Mouse (Mus musculus) myocyte (in vitro differentiated cells): ENCODE data around the gene Ncs1. TPM values are rescaled to one million over a fixed set of nuclear protein-coding genes. Genes with fewer than 3 reads are reported as not detected.
A peak's percentile ranks its signal among the peaks of the same experiment; 100 is the strongest.

Source experiments
- H3K27me3 ChIP-seq: one replicate; pipeline ENCODE4 v1.6.1; 2011; ENCODE audit not compliant: control insufficient read depth, insufficient read depth, insufficient read length
- H3K36me3 ChIP-seq: one replicate; pipeline ENCODE4 v1.6.1; 2011; ENCODE audit not compliant: control insufficient read depth, insufficient read depth
- H3K4me2 ChIP-seq: one replicate; pipeline ENCODE4 v1.6.1; 2011; ENCODE audit warnings: low read depth, control low read depth
- H3K4me3 ChIP-seq: one replicate; pipeline ENCODE4 v1.5.1; 2011; ENCODE audit warnings: mild to moderate bottlenecking, control low read depth, moderate library complexity
- H3K79me2 ChIP-seq: one replicate; pipeline ENCODE4 v1.6.1; 2011; ENCODE audit not compliant: control insufficient read depth, insufficient read depth
- H3ac ChIP-seq: one replicate; pipeline ENCODE4 v1.6.1; 2011; ENCODE audit not compliant: control insufficient read depth, insufficient read length
- CEBPB ChIP-seq: IDR thresholded peaks from 2 replicates; pipeline ENCODE4 v1.6.1; 2011; ENCODE audit warnings: mild to moderate bottlenecking, moderate library complexity; ENCODE audit not compliant: poor library complexity, insufficient read depth, severe bottlenecking
- E2F4 ChIP-seq: IDR thresholded peaks from one replicate; pipeline ENCODE4 v1.6.1; 2011; ENCODE audit warnings: mild to moderate bottlenecking, control low read depth, moderate library complexity; ENCODE audit not compliant: insufficient read depth
- MAX ChIP-seq: IDR thresholded peaks from one replicate; pipeline ENCODE4 v1.6.1; 2011; ENCODE audit warnings: low read depth, mild to moderate bottlenecking, control low read depth
- MYOD1 ChIP-seq, 3 experiments: IDR thresholded peaks; one replicate each; pipeline ENCODE4 v1.6.1; 2011; ENCODE audit warnings: control low read depth in 2 of 3, low read depth in 2 of 3, mild to moderate bottlenecking in 2 of 3, moderate library complexity in 1 of 3; ENCODE audit not compliant: insufficient read length in 2 of 3, control insufficient read depth in 1 of 3
- MYOG ChIP-seq, 3 experiments: IDR thresholded peaks; one replicate each; pipeline ENCODE4 v1.6.1; 2011; ENCODE audit warnings: control low read depth in 2 of 3, low read depth in 2 of 3, mild to moderate bottlenecking in 2 of 3; ENCODE audit not compliant: insufficient read length in 2 of 3, control insufficient read depth in 1 of 3, insufficient read depth in 1 of 3
- POLR2A ChIP-seq: IDR thresholded peaks from one replicate; pipeline ENCODE4 v1.6.1; 2011; ENCODE audit warnings: low read depth, mild to moderate bottlenecking, control low read depth, moderate library complexity; ENCODE audit not compliant: insufficient read length
- POLR2AphosphoS2 ChIP-seq: IDR thresholded peaks from one replicate; pipeline ENCODE4 v1.6.1; 2011; ENCODE audit warnings: low read depth, control low read depth; ENCODE audit not compliant: insufficient read length
- REST ChIP-seq: IDR thresholded peaks from one replicate; pipeline ENCODE4 v1.6.1; 2011; ENCODE audit warnings: mild to moderate bottlenecking, control low read depth, moderate library complexity; ENCODE audit not compliant: insufficient read depth, insufficient read length
- SRF ChIP-seq: IDR thresholded peaks from one replicate; pipeline ENCODE4 v1.6.1; 2011; ENCODE audit warnings: low read depth; ENCODE audit not compliant: control insufficient read depth, insufficient read length
- TCF12 ChIP-seq: IDR thresholded peaks from one replicate; pipeline ENCODE4 v1.6.1; 2011; ENCODE audit warnings: mild to moderate bottlenecking, control low read depth; ENCODE audit not compliant: poor library complexity, insufficient read depth, severe bottlenecking
- TCF3 ChIP-seq: IDR thresholded peaks from one replicate; pipeline ENCODE4 v1.6.1; 2011; ENCODE audit warnings: low read depth, control low read depth; ENCODE audit not compliant: insufficient read length
- USF1 ChIP-seq: IDR thresholded peaks from one replicate; pipeline ENCODE4 v1.6.1; 2011; ENCODE audit warnings: low read depth, mild to moderate bottlenecking, control low read depth, moderate library complexity
- polyA plus RNA-seq: library from polyadenylated mRNA; unstranded; fragments of >200 nt; fragmentation: generic; extraction: Trizol; gene quantifications from one replicate; pipeline ENCODE4 v1.2.1, GENCODE M21; 2012; ENCODE audit warnings: missing spikeins

The Ncs1 gene
- polyA plus RNA-seq, 1 experiment, result 36.1 TPM

GRCm38 (mm10) chr2:31259367-31259920 is 13.8 kb downstream of the Ncs1 start:
- peaks cover 42% of the 10 kb centered on the region for H3K79me2 ChIP-seq

GRCm38 (mm10) chr2:31260549-31260948 is 14.9 kb downstream of the Ncs1 start:
- Histone ChIP-seq H3K4me2 (no peak overlapping the region), H3K4me3 (no peak overlapping the region), H3K79me2 (peaks cover 36% of the 10 kb centered on the region), H3K27me3 (no peaks in the 10 kb centered on the region), H3K36me3 (no peaks in the 10 kb centered on the region), H3ac (no peak overlapping the region)
- TF ChIP-seq POLR2A, result no peak
- TF ChIP-seq MYOD1 (IDR thresholded peaks at IDR 0.05; ENCODE audit: control insufficient read depth in 1 of 3, insufficient read length in 2 of 3, low read depth in 2 of 3), result no peak
- no peak for TF ChIP-seq TCF3
- no peak for TF ChIP-seq MYOG (IDR thresholded peaks at IDR 0.05; ENCODE audit: control insufficient read depth in 1 of 3, insufficient read depth in 1 of 3, insufficient read length in 2 of 3, low read depth in 2 of 3)
- TF ChIP-seq USF1, result no peak
- no peak for TF ChIP-seq CEBPB
- TF ChIP-seq SRF, result no peak
- TF ChIP-seq MAX, result no peak
- no peak for TF ChIP-seq REST
- TF ChIP-seq POLR2AphosphoS2, result no peak
- no peak for TF ChIP-seq E2F4
- TF ChIP-seq TCF12, result no peak

More at GRCm38 (mm10) chr2:31259367-31259920, 13.8 kb downstream of the Ncs1 start:
- Histone ChIP-seq H3K36me3 (no peaks in the 10 kb centered on the region), H3K4me2 (peak overlapping the region; percentile 83), H3ac (no peak overlapping the region), H3K27me3 (no peaks in the 10 kb centered on the region), H3K4me3 (peak overlapping the region; percentile 20)
- no peak for TF ChIP-seq MAX
- peak; percentile 13 for TF ChIP-seq POLR2A
- no peak for TF ChIP-seq USF1
- no peak for TF ChIP-seq TCF3
- no peak for TF ChIP-seq CEBPB
- TF ChIP-seq REST, result no peak
- no peak for TF ChIP-seq TCF12
- TF ChIP-seq SRF, result no peak
- peak; percentile 15 to 74 (median 60) for TF ChIP-seq MYOG (IDR thresholded peaks at IDR 0.05; ENCODE audit: control insufficient read depth in 1 of 3, insufficient read depth in 1 of 3, insufficient read length in 2 of 3, low read depth in 2 of 3)
- TF ChIP-seq MYOD1 (IDR thresholded peaks at IDR 0.05; ENCODE audit: control insufficient read depth in 1 of 3, insufficient read length in 2 of 3, low read depth in 2 of 3), result peak in 2 of 3 experiments; percentile 56 to 96
- TF ChIP-seq E2F4, result no peak
- no peak for TF ChIP-seq POLR2AphosphoS2

GRCm38 (mm10) chr2:31263039-31263461 is 17.4 kb downstream of the Ncs1 start:
- Histone ChIP-seq H3K36me3 (no peaks in the 10 kb centered on the region), H3K4me2 (peak overlapping the region; percentile 40), H3K4me3 (peak overlapping the region; percentile 0), H3ac (no peak overlapping the region), H3K79me2 (peaks cover 36% of the 10 kb centered on the region), H3K27me3 (no peaks in the 10 kb centered on the region)
- TF ChIP-seq POLR2AphosphoS2 (no peak), MYOD1 (IDR thresholded peaks at IDR 0.05; ENCODE audit: control insufficient read depth in 1 of 3, insufficient read length in 2 of 3, low read depth in 2 of 3) (peak in 1 of 3 experiments; percentile 50)

- no peak overlapping the region for H3ac ChIP-seq
- TF ChIP-seq USF1 (no peak), MYOG (IDR thresholded peaks at IDR 0.05; ENCODE audit: control insufficient read depth in 1 of 3, insufficient read depth in 1 of 3, insufficient read length in 2 of 3, low read depth in 2 of 3) (peak in 1 of 3 experiments; percentile 59), CEBPB (no peak), TCF12 (no peak), E2F4 (no peak), POLR2A (peak; percentile 13), TCF3 (no peak), MYOD1 (IDR thresholded peaks at IDR 0.05; ENCODE audit: control insufficient read depth in 1 of 3, insufficient read length in 2 of 3, low read depth in 2 of 3) (peak in 2 of 3 experiments; percentile 5 to 63)
- H3K36me3 ChIP-seq, result no peaks in the 10 kb centered on the region
- H3K79me2 ChIP-seq, result peaks cover 31% of the 10 kb centered on the region
- peak overlapping the region; percentile 0 for H3K4me3 ChIP-seq
- no peaks in the 10 kb centered on the region for H3K27me3 ChIP-seq
- H3K4me2 ChIP-seq, result peak overlapping the region; percentile 40
Measured at GRCm38 (mm10) chr2:31263746-31264378, 18.2 kb downstream of the Ncs1 start.

- TF ChIP-seq MYOG (IDR thresholded peaks at IDR 0.05; ENCODE audit: control insufficient read depth in 1 of 3, insufficient read depth in 1 of 3, insufficient read length in 2 of 3, low read depth in 2 of 3), result no peak
- TF ChIP-seq TCF12, result no peak
- no peak for TF ChIP-seq REST
- no peak for TF ChIP-seq SRF
- no peak for TF ChIP-seq POLR2AphosphoS2
- no peak for TF ChIP-seq CEBPB
- no peak for TF ChIP-seq POLR2A
- TF ChIP-seq TCF3, result no peak
- Histone ChIP-seq H3K4me3 (no peak overlapping the region), H3ac (no peak overlapping the region), H3K27me3 (no peaks in the 10 kb centered on the region), H3K4me2 (no peak overlapping the region), H3K36me3 (no peaks in the 10 kb centered on the region), H3K79me2 (peaks cover 34% of the 10 kb centered on the region)
Measured at GRCm38 (mm10) chr2:31267447-31267846, 21.8 kb downstream of the Ncs1 start.
